Mouse (Mus musculus): ENCODE data around the gene Smndc1.

Smndc1 gene

DNA sequence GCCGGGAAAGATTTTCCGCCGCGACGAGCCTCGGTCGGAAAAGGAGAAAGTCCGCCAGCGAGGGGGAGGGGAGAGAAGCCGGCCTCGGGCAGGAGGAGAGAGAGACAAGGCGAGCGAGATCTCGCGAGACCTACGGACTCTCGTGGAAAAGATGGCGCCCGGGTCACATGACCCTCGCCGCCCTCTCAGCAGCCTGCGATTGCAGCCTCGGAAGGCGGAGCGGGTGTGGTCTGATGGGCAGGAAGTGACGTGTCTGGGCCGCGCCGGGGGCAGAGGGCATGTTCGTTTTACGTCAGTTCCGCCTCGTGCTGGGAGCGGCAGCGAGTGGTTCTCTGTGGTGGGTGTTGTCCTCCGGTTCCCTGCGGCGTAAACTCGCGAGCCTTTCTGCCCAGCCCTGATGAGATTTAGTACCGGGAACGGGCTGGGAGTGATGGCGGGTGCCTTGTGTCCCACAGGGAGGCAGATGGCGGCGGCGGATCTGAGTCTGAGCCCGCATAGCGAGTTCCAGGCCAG, at the start of gene Smndc1:
Gene Smndc1, minus strand, starts transcription at position 84 of the 513 bp plus-strand sequence.
- peak; percentile 99 for DNase-seq (ENCODE audit: low read depth)

DNA sequence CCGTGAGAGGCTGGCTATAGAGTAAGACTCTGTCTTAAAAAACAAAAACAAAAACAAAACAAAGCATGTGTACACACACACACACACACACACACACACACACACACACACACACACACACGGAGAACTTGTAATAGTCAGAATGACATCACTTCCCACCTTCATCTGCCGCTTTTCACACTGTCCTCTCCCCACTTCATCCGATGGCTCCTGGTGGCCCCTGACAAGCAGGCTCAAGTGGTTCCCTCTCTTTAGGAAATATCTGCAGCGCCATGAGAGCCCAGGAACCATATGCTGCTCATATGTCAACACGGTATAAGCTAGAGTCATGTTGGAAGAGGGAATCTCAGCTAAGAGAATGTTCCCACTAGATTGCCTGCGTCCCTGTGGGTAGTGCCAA, 49.0 kb upstream of the Smndc1 start:
- no peak for DNase-seq (ENCODE audit: low read depth)

DNA sequence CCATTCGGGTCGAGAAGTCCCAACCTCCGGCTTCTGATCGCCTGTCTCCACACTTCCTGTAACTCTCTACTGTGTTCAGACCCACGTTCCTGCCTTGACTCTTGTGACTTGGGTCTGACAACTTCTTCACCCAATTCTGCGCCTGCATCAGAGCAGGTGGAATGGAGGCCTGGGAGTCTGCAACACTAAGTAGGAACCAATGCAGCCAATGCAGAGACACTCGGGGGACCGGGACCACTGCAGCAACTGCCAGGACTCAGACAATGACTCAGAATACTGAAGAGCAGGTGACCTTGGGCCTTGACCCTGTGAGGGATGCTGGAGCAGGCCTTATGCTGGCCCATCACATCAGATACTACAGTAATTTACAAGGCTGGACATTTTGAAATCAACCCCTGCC, 47.6 kb upstream of the Smndc1 start:
- no peak for DNase-seq (ENCODE audit: low read depth)

DNA sequence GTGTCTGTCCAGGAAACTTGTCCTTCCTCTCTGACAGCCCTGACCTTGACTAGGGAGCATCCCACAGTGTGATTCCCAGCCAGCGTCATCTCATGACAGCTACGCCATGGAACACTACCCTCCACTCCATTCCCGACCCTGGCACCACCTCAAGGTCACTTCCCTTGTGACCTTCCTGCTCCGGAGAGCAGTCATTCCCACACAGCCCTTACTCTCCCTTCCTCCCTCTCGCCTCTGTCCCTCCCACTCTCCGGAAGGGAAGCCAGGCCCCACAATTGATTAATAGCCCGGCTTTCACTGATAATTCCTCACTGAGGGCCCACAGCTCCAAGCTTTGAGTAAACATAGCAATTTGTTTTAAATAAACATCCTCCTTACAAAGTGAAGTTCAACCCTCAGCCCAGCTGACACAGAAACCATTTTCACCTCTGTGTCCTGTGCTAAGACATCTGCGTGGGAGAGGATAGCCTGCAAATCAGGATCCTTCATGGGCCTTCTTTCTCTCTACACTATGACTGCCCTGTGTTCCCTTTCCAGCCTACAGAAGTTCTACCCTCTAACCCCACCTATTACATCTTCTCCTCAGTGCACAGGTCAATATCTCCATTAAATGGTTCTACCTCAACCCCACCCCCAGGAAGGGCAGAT, 47.1 kb upstream of the Smndc1 start:
- no peak for DNase-seq (ENCODE audit: low read depth)

DNA sequence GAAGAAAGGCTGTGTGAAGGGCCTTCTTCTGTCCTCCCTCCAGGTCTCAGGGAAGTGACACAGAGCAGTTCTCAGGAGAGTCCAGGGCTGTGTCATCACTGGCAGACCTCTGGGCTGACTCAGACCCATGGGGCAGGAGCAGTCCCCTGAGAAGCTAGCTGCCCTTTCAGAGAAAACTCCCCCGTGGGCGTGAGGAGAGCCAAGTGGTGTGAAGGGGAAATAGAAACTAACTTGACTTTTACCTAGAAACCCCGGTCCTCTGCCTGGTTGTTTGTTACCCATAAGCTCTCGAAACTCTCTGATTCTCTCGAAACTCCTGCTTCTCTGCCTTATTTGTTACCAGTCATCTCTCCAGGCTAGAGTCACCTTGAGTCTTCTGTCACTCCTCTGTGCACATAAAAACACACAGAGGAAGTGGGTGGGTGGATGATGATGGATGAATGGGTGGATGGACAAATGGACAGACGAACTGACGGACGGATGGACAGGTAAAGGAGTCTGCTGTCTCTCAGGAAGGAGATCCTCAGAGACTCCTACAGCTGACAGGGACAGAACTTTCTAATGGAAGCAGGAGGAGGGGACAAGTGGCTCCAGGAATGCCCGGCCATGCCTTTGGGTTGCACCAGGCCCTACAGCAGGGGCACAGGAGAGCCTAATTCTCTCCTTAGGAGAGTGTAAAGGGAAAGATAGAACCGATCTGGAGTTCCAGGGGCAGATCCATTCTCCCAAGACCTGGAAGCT, 43.7 kb upstream of the Smndc1 start:
- DNase-seq (ENCODE audit: low read depth) = no peak

DNA sequence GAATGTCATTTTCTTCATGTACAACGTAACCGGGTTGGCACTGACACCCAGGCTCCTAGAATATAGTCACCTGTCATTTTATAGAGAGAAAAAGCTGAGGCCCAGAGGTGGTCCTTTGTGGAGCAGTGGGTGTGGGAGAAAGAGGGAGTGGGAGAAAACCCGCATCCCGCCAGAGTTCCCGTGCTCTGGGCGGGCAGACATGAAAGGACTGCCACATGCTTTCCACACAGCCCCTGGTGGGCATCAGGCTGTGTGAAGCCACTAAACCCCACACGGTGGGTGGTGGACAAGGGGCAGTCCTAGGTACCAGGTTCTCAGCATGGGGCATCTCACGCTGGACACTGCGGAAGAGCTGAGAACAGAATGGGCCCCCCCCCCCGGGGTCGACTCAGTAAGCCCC, 40.6 kb upstream of the Smndc1 start:
- DNase-seq (ENCODE audit: low read depth) = no peak

DNA sequence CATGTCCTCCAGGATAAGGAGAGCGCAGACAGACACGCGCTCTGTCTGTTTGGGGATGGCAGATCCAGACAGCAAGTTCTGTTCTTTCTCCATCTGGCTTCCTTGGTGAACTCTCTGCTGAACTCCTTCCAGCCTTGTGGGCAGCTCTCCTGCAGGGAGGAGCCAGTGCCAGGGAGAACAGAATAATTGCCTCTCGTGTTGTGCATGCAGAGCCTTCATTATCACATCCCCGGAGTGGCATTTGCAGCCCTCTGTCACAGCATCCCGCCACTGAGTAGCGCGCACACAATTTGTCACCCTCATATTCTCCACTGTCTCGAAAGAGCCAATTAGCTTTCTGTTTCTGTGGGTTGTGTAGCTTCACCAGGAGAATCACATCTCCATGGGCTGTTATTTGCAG, 40.0 kb upstream of the Smndc1 start:
- DNase-seq (ENCODE audit: low read depth) = no peak

DNA sequence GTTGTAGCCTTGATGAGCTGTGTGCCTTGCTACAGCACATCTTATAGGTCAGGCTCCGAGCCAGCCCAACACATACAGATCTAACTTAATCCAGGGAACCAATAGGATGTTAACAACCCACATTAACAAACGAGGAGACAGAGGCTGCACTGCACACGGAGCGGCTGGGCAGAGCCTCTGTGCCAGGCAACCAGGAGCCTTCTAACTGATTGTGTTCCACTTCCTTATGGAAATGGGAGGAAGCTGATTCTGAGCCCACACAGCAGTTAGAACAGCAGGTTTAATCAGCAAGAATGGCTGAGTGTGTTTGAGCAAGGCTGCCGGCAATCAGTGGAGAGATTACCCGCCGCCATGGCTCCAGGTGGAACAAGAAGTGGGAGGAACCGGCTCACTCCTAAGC, 37.4 kb upstream of the Smndc1 start:
- no peak for DNase-seq (ENCODE audit: low read depth)

DNA sequence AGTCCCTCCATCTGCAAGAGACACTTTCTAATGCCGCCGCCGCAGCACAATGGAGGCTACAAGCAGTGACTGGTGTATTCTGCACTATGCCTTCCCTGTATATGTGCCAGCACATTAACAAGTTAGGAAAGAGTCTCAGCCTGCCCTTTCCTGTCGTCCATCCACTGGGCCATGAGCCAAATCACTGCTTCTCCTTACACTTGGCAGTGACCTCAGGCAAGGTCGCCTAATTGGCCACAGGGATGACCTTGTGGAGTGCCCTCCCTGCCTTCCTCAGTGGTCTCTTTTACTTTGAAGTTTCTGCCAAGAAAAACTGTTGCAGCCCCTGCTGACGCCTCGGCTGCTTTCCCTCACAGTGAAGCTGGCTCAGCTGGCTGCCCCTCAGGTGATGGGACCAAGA, 37.0 kb upstream of the Smndc1 start:
- no peak for DNase-seq (ENCODE audit: low read depth)

DNA sequence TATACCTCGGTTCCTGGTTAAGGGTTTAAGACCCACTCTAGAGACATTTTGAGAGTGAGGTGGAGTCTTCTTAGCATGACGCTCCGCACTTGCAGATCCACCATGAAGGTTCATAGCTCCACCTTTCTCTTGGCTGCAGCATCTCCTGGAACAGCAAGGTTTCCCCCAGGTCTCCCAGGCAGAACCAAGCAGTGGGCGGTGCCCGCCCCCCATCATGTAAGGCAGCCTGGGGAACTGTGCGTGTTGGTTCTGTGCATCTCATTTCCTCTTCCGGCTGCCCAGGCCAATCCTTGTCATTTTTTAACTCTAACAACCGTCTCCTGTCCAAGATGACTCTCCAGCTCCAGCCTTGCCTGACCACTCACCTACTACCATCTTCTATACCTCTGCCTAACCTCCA, 35.4 kb upstream of the Smndc1 start:
- DNase-seq (ENCODE audit: low read depth) = no peak

DNA sequence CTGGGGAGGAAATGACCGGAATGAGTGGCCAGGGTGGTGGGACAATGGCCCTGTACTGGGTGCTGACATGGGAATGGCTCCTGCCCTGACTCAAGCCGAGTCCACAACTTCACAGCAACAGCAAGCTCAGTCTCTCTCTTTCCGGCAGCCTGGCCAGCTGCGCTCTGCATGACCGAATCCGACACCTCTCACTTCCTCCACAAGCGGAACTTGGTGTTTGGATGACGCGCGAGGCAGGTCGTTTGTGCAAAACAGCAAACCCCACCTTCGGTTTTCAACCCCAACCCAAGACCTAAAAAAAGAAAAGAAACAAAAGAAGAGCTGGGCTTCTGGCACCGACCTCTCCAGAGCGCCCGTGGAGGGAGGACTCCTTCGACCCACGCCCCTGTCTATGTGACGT, 34.3 kb upstream of the Smndc1 start:
- no peak for DNase-seq (ENCODE audit: low read depth)

DNA sequence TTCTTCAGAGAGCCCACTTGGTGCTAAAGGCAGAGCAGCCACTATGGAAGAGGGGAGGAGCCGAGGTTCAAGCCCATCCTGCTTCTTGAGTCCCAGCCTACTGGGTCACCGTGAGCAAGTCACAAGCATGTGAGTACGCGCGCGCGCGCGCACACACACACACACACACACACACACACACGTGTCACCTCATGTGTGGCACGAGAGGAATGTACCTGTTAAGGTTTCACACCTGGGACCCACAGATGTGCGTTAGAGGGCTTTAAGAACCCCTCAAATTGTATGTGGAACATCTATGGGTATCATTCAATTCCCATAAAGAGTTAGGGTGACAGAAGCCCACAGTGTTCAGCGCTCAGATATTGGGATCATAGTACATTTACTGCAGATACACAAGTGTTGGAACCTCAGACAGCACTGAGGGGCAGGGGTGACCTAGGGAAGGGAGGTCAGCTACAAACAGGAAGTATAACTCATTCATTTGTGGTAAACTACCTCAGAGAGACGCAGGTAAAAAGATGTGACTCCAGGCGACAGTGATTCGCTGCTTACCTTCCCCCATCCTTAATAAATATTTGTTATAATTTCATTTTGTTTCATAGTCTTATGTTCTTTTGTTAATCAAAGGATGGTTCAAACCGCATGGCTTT, 33.6 kb upstream of the Smndc1 start:
- DNase-seq (ENCODE audit: low read depth) = no peak

DNA sequence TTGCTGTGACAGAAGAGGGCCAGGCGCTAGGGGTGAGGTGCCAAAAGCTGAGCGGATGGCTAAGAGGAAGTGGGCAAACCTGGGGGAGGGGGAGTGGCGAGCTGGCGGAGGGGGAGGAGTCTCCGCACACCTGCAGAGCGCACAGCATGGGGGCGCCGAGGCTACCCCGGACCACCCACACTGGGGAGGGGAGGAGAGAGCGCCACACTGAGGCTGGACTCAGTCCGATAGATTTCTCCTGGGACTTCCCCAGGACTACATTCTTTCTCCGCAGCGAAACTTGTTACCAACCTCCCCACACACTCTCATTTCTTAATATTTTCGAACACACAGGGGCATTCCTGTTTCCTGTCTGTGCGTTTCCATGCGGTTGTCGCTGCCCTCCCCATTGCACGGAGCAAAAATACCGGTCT, 33.0 kb upstream of the Smndc1 start:
- no peak for DNase-seq (ENCODE audit: low read depth)

DNA sequence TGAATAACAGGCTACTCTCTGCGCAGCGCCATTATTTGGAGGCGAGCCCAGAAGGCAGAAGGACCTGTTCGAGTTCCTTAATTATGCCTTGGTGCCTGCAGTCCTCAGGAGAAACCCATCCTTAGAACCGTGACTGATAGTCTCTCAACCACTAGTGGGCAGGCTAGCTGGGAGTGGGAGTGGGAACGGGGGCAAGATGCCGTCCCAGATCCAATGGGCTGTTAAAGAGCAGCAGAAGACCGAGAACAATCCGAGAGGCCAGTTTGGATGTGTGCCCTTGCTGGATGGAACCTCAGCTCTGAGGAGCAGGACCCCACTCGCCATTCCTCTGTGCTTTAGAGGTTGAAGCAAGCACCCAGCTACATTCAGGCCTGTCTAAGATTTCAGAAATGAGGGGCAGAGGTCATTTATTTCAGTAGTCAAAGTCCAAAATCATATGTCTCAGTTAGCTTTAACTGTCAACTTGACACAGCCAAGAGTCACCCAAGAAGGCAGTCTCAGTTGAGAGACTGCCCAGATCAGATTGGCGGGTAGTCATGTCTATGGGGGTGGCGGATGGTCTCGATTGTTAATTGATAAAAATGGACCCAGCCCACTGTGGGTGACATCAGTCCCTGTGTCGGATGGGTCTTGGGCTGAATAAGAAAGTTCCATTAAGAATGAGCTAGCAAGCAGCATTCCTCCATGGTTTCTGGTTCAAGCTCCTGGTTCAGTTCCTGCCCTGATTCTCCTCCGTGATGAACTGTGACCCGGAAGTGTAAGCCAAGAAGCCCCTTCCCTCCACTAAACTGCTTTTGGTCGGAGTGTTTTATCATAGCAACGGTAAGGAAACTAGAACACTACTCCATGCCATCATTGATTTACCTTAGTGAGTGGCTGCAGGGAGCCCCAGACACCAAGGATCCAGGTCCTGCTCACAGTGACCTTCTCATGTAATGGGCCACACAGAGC, 32.3 kb upstream of the Smndc1 start:
- no peak for DNase-seq (ENCODE audit: low read depth)

DNA sequence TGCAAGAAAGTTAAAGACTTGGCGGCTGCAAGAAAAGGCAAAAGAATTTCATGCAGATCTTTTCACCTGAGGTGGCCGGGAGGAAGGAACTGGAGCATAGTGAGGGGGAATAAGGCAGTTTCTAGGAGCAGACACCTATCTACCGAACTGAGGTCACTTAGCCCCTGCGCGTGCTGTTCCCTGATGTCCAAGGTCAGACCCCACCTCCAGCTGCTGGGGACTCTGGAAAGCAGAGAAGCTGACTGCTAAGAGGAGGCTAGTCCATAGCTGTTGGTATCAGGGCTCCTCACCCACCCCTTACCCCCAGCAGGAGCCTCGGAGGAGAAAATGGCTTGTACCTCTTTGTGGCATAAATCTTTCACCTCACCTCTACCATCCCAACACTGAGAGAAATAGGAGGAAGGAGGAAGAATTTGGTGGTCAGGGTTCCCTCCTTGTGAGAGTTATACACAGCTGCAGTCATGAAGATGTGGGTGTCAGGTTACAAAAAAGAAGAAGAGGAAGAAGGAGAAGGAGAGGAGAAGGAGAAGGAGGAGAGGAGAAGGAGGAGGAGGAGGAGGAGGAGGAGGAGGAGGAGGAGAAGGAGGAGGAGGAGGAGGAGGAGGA, 31.3 kb upstream of the Smndc1 start:
- no peak for DNase-seq (ENCODE audit: low read depth)

DNA sequence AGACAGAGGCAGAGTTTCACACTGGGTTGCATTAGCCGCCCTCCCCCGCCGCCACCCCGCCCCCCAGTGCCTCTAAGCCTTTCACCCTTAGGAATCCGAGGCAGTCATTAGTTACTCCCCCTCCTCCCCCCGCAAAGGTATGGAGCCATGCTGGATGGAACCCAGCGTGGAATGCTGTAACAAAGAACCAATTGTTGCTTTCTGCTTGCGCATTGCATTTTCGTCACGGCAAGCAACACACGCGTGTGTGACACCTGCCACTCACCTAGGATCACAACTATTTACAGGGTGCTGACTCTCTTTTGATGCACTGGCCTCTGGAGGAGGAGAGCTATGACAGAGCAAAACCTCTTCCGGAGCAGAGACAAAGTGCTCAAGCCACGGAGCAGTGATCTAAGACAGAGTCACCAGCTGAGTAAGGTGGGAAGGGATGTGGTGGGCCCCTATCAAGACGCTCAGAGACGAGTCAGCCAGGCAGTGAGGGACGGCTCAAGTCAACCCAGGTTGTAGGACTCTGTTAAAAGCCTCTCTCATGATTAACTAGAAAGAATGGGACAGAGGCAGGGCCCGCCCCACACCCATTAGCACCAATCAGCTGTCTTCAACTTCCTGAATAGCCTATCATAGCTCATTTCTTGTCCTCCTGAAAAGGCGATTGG, 30.7 kb upstream of the Smndc1 start:
- DNase-seq (ENCODE audit: low read depth) = peak; percentile 81

DNA sequence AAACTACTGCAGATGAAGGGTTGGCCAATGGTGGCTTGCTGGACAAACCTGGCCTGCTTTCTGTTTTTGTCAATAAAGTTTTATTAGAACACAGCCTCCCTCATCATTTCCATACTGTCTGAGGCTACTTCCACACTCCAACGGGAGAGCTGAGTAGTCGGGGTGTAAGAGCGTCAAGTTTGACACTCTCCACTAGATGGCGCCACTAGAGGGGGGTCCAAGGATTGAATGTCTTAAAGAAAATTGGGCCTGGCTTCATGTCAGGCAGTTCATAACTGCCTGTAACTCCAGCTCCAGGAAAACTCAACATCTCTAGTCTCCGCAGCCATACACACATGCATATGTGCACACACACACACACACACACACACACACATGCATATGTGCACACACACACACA, 29.5 kb upstream of the Smndc1 start:
- DNase-seq (ENCODE audit: low read depth) = no peak

DNA sequence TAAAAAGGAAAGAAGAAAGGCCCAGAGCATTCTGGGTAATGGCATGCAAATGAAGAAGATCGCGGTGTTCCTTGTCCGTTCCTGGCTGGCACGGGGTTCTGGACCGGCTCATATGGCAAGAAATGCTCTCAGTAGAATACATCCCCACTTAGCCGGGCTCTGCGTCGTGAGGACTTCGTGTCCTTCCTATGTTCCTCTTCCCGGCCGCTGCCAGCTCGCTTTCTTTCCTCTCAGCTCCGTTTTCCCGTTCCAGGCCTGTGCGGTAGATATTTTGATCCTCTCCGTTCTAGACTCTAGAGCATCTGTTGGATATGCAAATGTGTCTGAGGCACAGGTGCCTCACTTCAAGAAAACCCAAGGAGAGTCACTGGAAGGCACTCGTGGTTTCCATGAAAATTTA, 24.8 kb upstream of the Smndc1 start:
- no peak for DNase-seq (ENCODE audit: low read depth)

DNA sequence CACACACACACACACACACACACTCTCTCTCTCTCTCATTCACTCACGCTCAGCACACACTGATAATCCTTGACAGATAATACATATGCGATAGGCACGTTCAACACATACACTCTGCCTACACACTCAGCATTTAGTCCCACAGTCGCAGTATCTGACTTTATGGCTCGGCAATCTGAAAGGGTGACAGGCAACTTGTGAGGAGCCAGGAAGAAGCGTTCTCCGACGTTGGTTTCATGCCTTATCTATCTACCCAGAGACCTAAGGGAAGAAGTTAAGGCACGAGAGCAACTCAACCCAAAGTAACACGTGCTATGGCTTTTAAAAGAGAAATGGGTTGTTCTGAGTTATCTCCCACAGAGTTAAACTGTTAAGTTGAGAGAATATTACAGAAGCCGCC, 24.3 kb upstream of the Smndc1 start:
- no peak for DNase-seq (ENCODE audit: low read depth)

DNA sequence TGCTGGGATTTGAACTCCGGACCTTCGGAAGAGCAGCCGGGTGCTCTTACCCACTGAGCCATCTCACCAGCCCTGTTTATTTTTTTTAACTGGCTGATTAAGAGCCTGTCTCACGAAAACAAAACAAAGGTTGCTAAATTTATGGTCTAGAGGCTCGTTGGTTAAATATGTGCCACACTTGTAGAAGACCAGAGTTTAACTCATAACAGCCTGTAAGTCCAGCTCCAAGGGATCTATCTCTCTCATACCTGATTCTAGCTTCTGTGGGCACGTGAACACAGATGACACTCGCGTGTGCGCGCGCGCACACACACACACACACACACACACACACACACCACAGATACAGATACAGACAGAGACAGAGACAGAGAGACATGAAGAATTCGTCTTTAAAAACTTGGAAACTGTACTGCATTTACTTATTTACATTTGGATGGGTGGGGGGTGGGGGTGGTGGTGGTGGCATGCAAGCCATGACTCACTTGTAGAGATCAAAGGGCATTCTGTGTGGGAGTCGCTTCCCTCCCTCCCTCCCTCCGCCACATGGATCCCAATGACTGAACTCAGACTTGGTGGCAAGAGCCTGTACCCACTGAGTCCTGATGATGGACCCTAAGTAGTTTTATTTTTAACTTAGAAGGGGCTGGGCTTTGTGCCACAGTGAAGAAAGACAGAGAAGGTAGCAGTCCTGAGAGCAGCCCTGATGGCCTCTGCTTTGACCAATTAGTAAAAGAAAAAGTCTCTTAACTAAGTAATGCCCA, 23.4 kb upstream of the Smndc1 start:
- DNase-seq (ENCODE audit: low read depth) = no peak

Data from fibroblast of lung, adult 2 months (primary cell).